Mouse (Mus musculus) testis, adult 2 months (tissue): ENCODE measurements around the gene Rps6ka1.

Experiments used
- CTCF ChIP-seq: fragments of 200-500 bp; IDR thresholded peaks from 2 replicates; pipeline ENCODE4 v1.5.1; 2012; ENCODE audit warnings: low read depth, mild to moderate bottlenecking, inconsistent platforms, low read length, moderate library complexity; ENCODE audit not compliant: control insufficient read depth, insufficient read depth, insufficient replicate concordance
- POLR2A ChIP-seq: fragments of 200-500 bp; IDR thresholded peaks from 2 replicates; pipeline ENCODE4 v1.6.1; 2012; ENCODE audit warnings: low read depth, mild to moderate bottlenecking, inconsistent platforms, low read length, moderate library complexity; ENCODE audit not compliant: control insufficient read depth

- TF ChIP-seq CTCF: no peak
- TF ChIP-seq POLR2A: no peak
Measured at GRCm38 (mm10) chr4:133931349-133931748, 43.8 kb upstream of the Rps6ka1 start.
